Mouse (Mus musculus) hindbrain, embryonic 14.5 days (tissue): ENCODE results near the gene Slc22a3. TPM values are rescaled to one million over a fixed set of nuclear protein-coding genes. Genes with fewer than 3 reads are reported as not detected.

Source experiments
- ATAC-seq: fragments of 200-750 bp; cut with Nextera tagmentation; 2 replicates; pipeline ENCODE4 v1.8.0; 2017; ENCODE audit warnings: moderate number of reproducible peaks, mild to moderate bottlenecking, moderate TSS enrichment, moderate library complexity; ENCODE audit not compliant: low FRiP score
- DNase-seq: peaks from one replicate; pipeline ENCODE4 v3.0.0-alpha.2; 2015; ENCODE audit warnings: low spot score
- H3K27ac ChIP-seq: fragments of 300-500 bp; sonication (generic); 2 replicates; pipeline ENCODE4 v1.5.1; 2014; ENCODE audit warnings: mild to moderate bottlenecking, moderate library complexity
- H3K27me3 ChIP-seq: fragments of 300-500 bp; sonication (generic); 2 replicates; pipeline ENCODE4 v1.6.1; 2014; ENCODE audit warnings: mild to moderate bottlenecking, low read length, mixed read lengths; ENCODE audit not compliant: control insufficient read depth, insufficient read depth
- H3K36me3 ChIP-seq: fragments of 300-500 bp; sonication (generic); replicated peaks from 2 replicates; pipeline ENCODE4 v1.6.1; 2014; ENCODE audit not compliant: control insufficient read depth, insufficient read depth
- H3K4me1 ChIP-seq: fragments of 300-500 bp; sonication (generic); replicated peaks from 2 replicates; pipeline ENCODE4 v1.6.1; 2014; ENCODE audit warnings: antibody characterized with exemption, low read length, mixed read lengths; ENCODE audit not compliant: control insufficient read depth, insufficient read depth
- H3K4me2 ChIP-seq: fragments of 300-500 bp; sonication (generic); replicated peaks from 2 replicates; pipeline ENCODE4 v1.6.1; 2014; ENCODE audit warnings: mild to moderate bottlenecking, moderate library complexity
- H3K4me3 ChIP-seq: fragments of 300-500 bp; sonication (generic); replicated peaks from 2 replicates; pipeline ENCODE4 v1.5.1; 2014; ENCODE audit warnings: mild to moderate bottlenecking, low read length
- H3K9ac ChIP-seq: fragments of 300-500 bp; sonication (generic); 2 replicates; pipeline ENCODE4 v1.6.1; 2014
- H3K9me3 ChIP-seq: fragments of 300-500 bp; sonication (generic); 2 replicates; pipeline ENCODE4 v1.6.1; 2016; ENCODE audit warnings: low read length; ENCODE audit not compliant: control insufficient read depth
- WGBS: fragments of 180-500 bp; shearing (Covaris S2); extraction: QIAGEN DNeasy Blood & Tissue Kit; methylation state at CpG from one replicate; pipeline ENCODE4 v1.1.7; 2014; 5-methylcytosine and 5-hydroxymethylcytosine counted together
- polyA plus RNA-seq: library from polyadenylated mRNA; unstranded; fragments of >200 nt; fragmentation: Nextera tagmentation; extraction: Ambion mirVana; gene quantifications from 2 replicates; pipeline ENCODE4 v1.2.1, GENCODE M21; 2014

Gene Slc22a3
- polyA plus RNA-seq, 1 experiment from 2014 or later: 0.82 TPM

GRCm38 (mm10) chr17:12474509-12475083, 32.9 kb downstream of the Slc22a3 start:
- Histone ChIP-seq H3K27me3 (no peaks in the 10 kb centered on the region), H3K36me3 (no peaks in the 10 kb centered on the region), H3K9ac (no peak overlapping the region), H3K9me3 (no peaks in the 10 kb centered on the region), H3K27ac (no peak overlapping the region), H3K4me3 (no peak overlapping the region), H3K4me1 (no peaks in the 10 kb centered on the region), H3K4me2 (no peak overlapping the region)
- no peak for DNase-seq
- 89% methylated on average over 3 of the region's 3 CpGs for WGBS
- no peak for ATAC-seq

DNA sequence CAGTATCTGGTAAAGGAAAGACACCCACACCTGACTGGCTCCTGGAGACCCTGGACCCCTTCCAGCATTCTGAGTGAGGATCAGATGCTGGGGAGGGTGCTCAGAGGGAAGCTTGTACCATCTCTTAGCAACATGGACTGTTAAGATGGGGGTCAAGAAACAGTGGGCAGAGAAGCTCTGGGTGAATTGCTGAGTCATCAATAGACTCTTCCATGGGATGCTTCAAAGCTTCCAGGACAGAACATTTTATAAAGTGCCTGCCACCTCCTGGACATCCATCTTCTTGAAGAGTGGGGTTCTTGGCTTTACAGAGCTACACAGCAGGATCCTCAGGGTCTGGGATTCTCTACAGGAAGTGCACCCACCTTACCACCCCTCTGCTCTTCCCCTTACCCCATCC, 35.0 kb downstream of the Slc22a3 start:
- Histone ChIP-seq H3K36me3 (no peaks in the 10 kb centered on the region), H3K4me1 (no peaks in the 10 kb centered on the region), H3K9ac (no peak overlapping the region), H3K4me2 (no peak overlapping the region), H3K27me3 (no peaks in the 10 kb centered on the region), H3K4me3 (no peak overlapping the region), H3K27ac (no peak overlapping the region), H3K9me3 (no peaks in the 10 kb centered on the region)
- ATAC-seq: no peak
- DNase-seq: no peak

DNA sequence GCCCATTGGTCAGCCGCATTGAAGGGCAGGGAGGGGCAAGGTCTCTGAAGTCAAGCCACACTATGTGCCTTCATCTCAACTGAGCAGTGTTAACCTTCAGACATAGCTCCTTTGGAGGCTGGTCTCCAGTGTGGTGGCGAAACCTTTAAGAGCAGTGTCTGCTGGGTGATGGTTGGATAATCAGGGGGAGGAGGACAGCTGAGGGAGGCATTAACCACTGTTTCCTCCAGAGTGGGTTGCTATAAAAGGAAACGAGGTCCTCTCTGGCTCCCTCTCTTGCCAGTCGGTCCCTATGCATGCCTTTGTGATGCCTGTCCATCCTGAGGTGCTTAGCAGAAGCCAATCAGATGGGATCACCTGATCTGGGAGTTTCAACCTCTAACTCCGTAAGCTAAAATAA, 38.8 kb downstream of the Slc22a3 start:
- Histone ChIP-seq H3K9ac (no peak overlapping the region), H3K36me3 (no peaks in the 10 kb centered on the region), H3K4me2 (no peak overlapping the region), H3K9me3 (no peaks in the 10 kb centered on the region), H3K4me1 (no peaks in the 10 kb centered on the region), H3K27me3 (no peaks in the 10 kb centered on the region), H3K4me3 (no peak overlapping the region), H3K27ac (no peak overlapping the region)
- no peak for ATAC-seq
- 82% methylated on average over 5 of the region's 5 CpGs for WGBS
- no peak for DNase-seq

DNA sequence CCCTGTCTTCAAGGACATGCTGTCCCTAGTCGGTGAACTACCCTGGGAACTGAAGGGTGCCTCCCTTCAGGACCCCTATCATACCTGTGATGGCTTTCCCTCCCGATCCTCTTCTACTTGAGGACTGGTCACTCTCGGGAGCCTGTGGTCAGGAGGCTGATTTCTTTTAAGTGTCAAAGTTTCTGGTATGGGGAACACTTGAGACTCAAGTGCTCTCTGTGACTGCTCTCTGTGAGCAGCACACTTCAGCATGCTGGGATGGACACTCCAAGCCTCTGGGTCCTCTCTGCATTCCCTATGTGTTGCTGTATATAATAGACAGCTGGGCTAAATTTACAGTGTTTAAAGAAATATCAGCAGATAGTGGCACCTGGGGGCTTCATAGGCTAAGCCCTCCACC, 39.9 kb downstream of the Slc22a3 start:
- Histone ChIP-seq H3K27me3 (no peaks in the 10 kb centered on the region), H3K4me1 (no peaks in the 10 kb centered on the region), H3K36me3 (no peaks in the 10 kb centered on the region), H3K4me3 (no peak overlapping the region), H3K9ac (no peak overlapping the region), H3K27ac (no peak overlapping the region), H3K9me3 (no peaks in the 10 kb centered on the region), H3K4me2 (no peak overlapping the region)
- WGBS: 85% methylated on average over 3 of the region's 3 CpGs
- DNase-seq (no peak), ATAC-seq (no peak)

DNA sequence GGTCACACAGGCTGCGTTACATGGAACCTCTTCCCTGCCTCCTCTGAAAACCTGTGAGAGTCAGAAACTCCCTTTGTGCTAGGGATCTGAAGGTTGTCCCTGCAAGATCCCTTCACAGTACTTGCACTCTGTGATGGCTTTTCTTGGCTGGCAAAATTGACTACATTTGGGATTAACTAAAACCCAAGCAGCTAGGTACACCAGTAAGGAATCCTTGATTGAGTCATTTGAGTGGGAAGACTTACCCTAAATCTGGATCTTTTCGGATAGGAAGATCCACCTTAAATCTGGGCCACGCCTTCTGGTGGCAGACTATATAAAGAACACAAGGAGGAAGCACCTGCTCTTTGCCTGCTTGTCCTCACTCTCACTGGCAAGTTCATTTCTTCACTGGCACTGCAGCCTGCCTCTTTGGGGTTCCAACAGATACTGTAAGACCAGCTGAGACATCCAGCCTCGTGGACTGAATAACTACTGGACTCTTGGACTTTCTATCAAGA, 41.0 kb downstream of the Slc22a3 start:
- no peak for ATAC-seq
- H3K36me3 ChIP-seq: no peaks in the 10 kb centered on the region
- H3K9me3 ChIP-seq: no peaks in the 10 kb centered on the region
- WGBS: 82% methylated on average over 4 of the region's 4 CpGs
- no peak for DNase-seq
- H3K27me3 ChIP-seq: no peaks in the 10 kb centered on the region
- H3K4me2 ChIP-seq: no peak overlapping the region
- H3K27ac ChIP-seq: no peak overlapping the region
- H3K4me1 ChIP-seq: no peaks in the 10 kb centered on the region
- H3K9ac ChIP-seq: no peak overlapping the region
- no peak overlapping the region for H3K4me3 ChIP-seq

DNA sequence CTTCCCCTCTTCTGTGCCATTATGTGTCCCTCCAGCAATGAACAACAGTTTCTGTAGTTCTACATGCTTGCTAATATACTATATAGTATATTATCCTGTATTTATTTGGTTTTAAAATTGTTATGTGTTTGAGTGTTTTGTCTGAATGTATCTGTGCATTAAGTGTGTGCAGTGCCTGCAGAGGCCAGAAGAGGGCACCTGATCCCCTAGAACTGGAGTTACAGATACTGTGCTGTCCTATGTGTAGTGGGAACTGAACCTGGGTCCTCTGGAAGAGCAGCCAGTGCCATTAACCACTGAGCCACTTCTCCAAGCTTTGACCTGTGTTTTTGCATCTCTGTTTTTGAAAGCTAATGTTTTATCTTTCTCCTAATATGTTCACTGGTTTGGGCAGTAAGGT, 46.3 kb downstream of the Slc22a3 start:
- no peak overlapping the region for H3K27ac ChIP-seq
- no peaks in the 10 kb centered on the region for H3K4me1 ChIP-seq
- no peak overlapping the region for H3K4me3 ChIP-seq
- no peak overlapping the region for H3K9ac ChIP-seq
- no peak for ATAC-seq
- DNase-seq: no peak
- H3K36me3 ChIP-seq: no peaks in the 10 kb centered on the region
- H3K27me3 ChIP-seq: no peaks in the 10 kb centered on the region
- H3K9me3 ChIP-seq: no peaks in the 10 kb centered on the region
- no peak overlapping the region for H3K4me2 ChIP-seq

- H3K4me2 ChIP-seq: no peak overlapping the region
- DNase-seq (no peak), ATAC-seq (no peak)
- no peak overlapping the region for H3K9ac ChIP-seq
- no peak overlapping the region for H3K4me3 ChIP-seq
- no peak overlapping the region for H3K27ac ChIP-seq
- no peaks in the 10 kb centered on the region for H3K9me3 ChIP-seq
- H3K4me1 ChIP-seq: no peaks in the 10 kb centered on the region
- 83% methylated on average over 5 of the region's 5 CpGs for WGBS
- no peaks in the 10 kb centered on the region for H3K36me3 ChIP-seq
- no peaks in the 10 kb centered on the region for H3K27me3 ChIP-seq
Observed at GRCm38 (mm10) chr17:12455143-12455790, 52.2 kb downstream of the Slc22a3 start.

- H3K4me3 ChIP-seq: no peak overlapping the region
- H3K4me1 ChIP-seq: no peaks in the 10 kb centered on the region
- no peak overlapping the region for H3K27ac ChIP-seq
- no peaks in the 10 kb centered on the region for H3K27me3 ChIP-seq
- 88% methylated on average over 6 of the region's 6 CpGs for WGBS
- no peak overlapping the region for H3K9ac ChIP-seq
- H3K4me2 ChIP-seq: no peak overlapping the region
- no peak for ATAC-seq
- no peak for DNase-seq
- H3K9me3 ChIP-seq: no peaks in the 10 kb centered on the region
- no peaks in the 10 kb centered on the region for H3K36me3 ChIP-seq
Observed at GRCm38 (mm10) chr17:12453691-12454090, 53.8 kb downstream of the Slc22a3 start.

GRCm38 (mm10) chr17:12452862-12453531, 54.5 kb downstream of the Slc22a3 start:
- DNase-seq (no peak), ATAC-seq (no peak)
- 84% methylated on average over 11 of the region's 11 CpGs for whole genome bisulfite sequencing
- Histone ChIP-seq H3K4me1 (no peaks in the 10 kb centered on the region), H3K9ac (no peak overlapping the region), H3K36me3 (no peaks in the 10 kb centered on the region), H3K4me3 (no peak overlapping the region), H3K27me3 (no peaks in the 10 kb centered on the region), H3K4me2 (no peak overlapping the region), H3K27ac (no peak overlapping the region), H3K9me3 (no peaks in the 10 kb centered on the region)
